Mouse (Mus musculus): ENCODE data around the gene Pabpc4l.
"Not testable (repeated sequence)": the region's sequence is repeated elsewhere in the genome, so short reads cannot be mapped to it uniquely, and the experiment has no call there.

Gene Pabpc4l

GRCm38 (mm10) chr3:46447481-46448265, at the start of gene Pabpc4l:
TSS of gene Pabpc4l (minus strand) at chr3:46448219.
- H3K4me3 ChIP-seq (replicated peaks; ENCODE audit: low read length), result peak within 1 kb of the TSS; percentile 81
- peaks cover 3% of the 10 kb centered on the region; the same call in 1 of the 2 replicates for H3K27me3 ChIP-seq (ENCODE audit: insufficient read depth, low read length)
- peaks cover 5% of the 10 kb centered on the region; the same call in 1 of the 2 replicates for H3K4me1 ChIP-seq (replicated peaks; ENCODE audit: low read depth, low read length)
- H3K9me3 ChIP-seq (ENCODE audit: low read length), result no peaks in the 10 kb centered on the region
- no peaks in the 10 kb centered on the region for H3K36me3 ChIP-seq (ENCODE audit: insufficient read depth, low read length)
- TF ChIP-seq NANOG (IDR thresholded peaks at IDR 0.05; ENCODE audit: borderline replicate concordance, low read length), result no peak
- TF ChIP-seq CTCF (conservative IDR thresholded peaks at IDR 0.05; ENCODE audit: low read length), result no peak
- no peak for TF ChIP-seq POU5F1 (IDR thresholded peaks at IDR 0.05; ENCODE audit: borderline replicate concordance, low read length)

- H3K36me3 ChIP-seq (ENCODE audit: insufficient read depth, low read length), result no peaks in the 10 kb centered on the region
- H3K4me1 ChIP-seq (replicated peaks; ENCODE audit: low read depth, low read length), result peaks cover 7% of the 10 kb centered on the region
- H3K9me3 ChIP-seq (ENCODE audit: low read length), result no peaks in the 10 kb centered on the region
- H3K27me3 ChIP-seq (ENCODE audit: insufficient read depth, low read length), result no peaks in the 10 kb centered on the region
- TF ChIP-seq NANOG (IDR thresholded peaks at IDR 0.05; ENCODE audit: borderline replicate concordance, low read length), result no peak
- no peak for TF ChIP-seq CTCF (conservative IDR thresholded peaks at IDR 0.05; ENCODE audit: low read length)
- no peak for TF ChIP-seq POU5F1 (IDR thresholded peaks at IDR 0.05; ENCODE audit: borderline replicate concordance, low read length)
- no peak overlapping the region for H3K4me3 ChIP-seq (replicated peaks; ENCODE audit: low read length)
These were observed 42.9 kb upstream of the Pabpc4l start for GRCm38 (mm10) chr3:46490989-46491259.

GRCm38 (mm10) chr3:46490132-46490988, 42.3 kb upstream of the Pabpc4l start:
- Histone ChIP-seq H3K36me3 (ENCODE audit: insufficient read depth, low read length) (no peaks in the 10 kb centered on the region), H3K4me1 (replicated peaks; ENCODE audit: low read depth, low read length) (peaks cover 9% of the 10 kb centered on the region), H3K4me3 (replicated peaks; ENCODE audit: low read length) (no peak overlapping the region), H3K9me3 (ENCODE audit: low read length) (no peaks in the 10 kb centered on the region), H3K27me3 (ENCODE audit: insufficient read depth, low read length) (no peaks in the 10 kb centered on the region)
- TF ChIP-seq CTCF (conservative IDR thresholded peaks at IDR 0.05; ENCODE audit: low read length), result no peak
- TF ChIP-seq POU5F1 (IDR thresholded peaks at IDR 0.05; ENCODE audit: borderline replicate concordance, low read length), result no peak
- TF ChIP-seq NANOG (IDR thresholded peaks at IDR 0.05; ENCODE audit: borderline replicate concordance, low read length), result no peak

GRCm38 (mm10) chr3:46486091-46486490, 38.1 kb upstream of the Pabpc4l start:
- H3K4me3 ChIP-seq (replicated peaks; ENCODE audit: low read length); H3K9me3 ChIP-seq (ENCODE audit: low read length); H3K36me3 ChIP-seq (ENCODE audit: insufficient read depth, low read length); H3K27me3 ChIP-seq (ENCODE audit: insufficient read depth, low read length): not testable (repeated sequence)
- H3K4me1 ChIP-seq (replicated peaks; ENCODE audit: low read depth, low read length), result peaks cover 11% of the 10 kb centered on the region

- Histone ChIP-seq H3K27me3 (ENCODE audit: insufficient read depth, low read length) (peaks cover 3% of the 10 kb centered on the region; the same call in 1 of the 2 replicates), H3K4me1 (replicated peaks; ENCODE audit: low read depth, low read length) (peaks cover 5% of the 10 kb centered on the region; the same call in 1 of the 2 replicates), H3K9me3 (ENCODE audit: low read length) (no peaks in the 10 kb centered on the region), H3K4me3 (replicated peaks; ENCODE audit: low read length) (peak overlapping the region; percentile 81), H3K36me3 (ENCODE audit: insufficient read depth, low read length) (no peaks in the 10 kb centered on the region)
- TF ChIP-seq NANOG (IDR thresholded peaks at IDR 0.05; ENCODE audit: borderline replicate concordance, low read length), result no peak
- TF ChIP-seq POU5F1 (IDR thresholded peaks at IDR 0.05; ENCODE audit: borderline replicate concordance, low read length), result no peak
- TF ChIP-seq CTCF (conservative IDR thresholded peaks at IDR 0.05; ENCODE audit: low read length), result no peak
These were observed 180 bp upstream of the Pabpc4l start for GRCm38 (mm10) chr3:46448266-46448532.

GRCm38 (mm10) chr3:46431416-46431815, 16.6 kb downstream of the Pabpc4l start:
- TF ChIP-seq NANOG (IDR thresholded peaks at IDR 0.05; ENCODE audit: borderline replicate concordance, low read length) (no peak), POU5F1 (IDR thresholded peaks at IDR 0.05; ENCODE audit: borderline replicate concordance, low read length) (no peak), CTCF (conservative IDR thresholded peaks at IDR 0.05; ENCODE audit: low read length) (no peak)
- no peaks in the 10 kb centered on the region for H3K9me3 ChIP-seq (ENCODE audit: low read length)
- H3K27me3 ChIP-seq (ENCODE audit: insufficient read depth, low read length), result no peaks in the 10 kb centered on the region
- H3K36me3 ChIP-seq (ENCODE audit: insufficient read depth, low read length), result no peaks in the 10 kb centered on the region
- H3K4me1 ChIP-seq (replicated peaks; ENCODE audit: low read depth, low read length), result no peaks in the 10 kb centered on the region
- no peak overlapping the region for H3K4me3 ChIP-seq (replicated peaks; ENCODE audit: low read length)
